ENCODE assay signal across 21 mouse cellular contexts in genomic region chr9:26422897-26423823, GRCm38 (mm10).
DNase-seq lines count a peak whose midpoint lies in the region; ATAC-seq and TF ChIP-seq lines count a peak whose summit lies in the region.
"Had no signal": no experiment of that assay in that cellular context is flagged by ENCODE, and none has a peak within 500 bp of the region (broad histone marks: within the 10 kb centered on the region; RNA-seq: fewer than 3 reads in every experiment).

No protein-coding gene starts in this region.

- WGBS in midbrain, embryonic 13.5 days = 57% methylated on average over 11 of the region's 11 CpGs
- 58% methylated on average over 11 of the region's 11 CpGs for WGBS in midbrain, embryonic 15.5 days
- 37% methylated on average over 11 of the region's 11 CpGs for WGBS in hindbrain, embryonic 12.5 days
- WGBS in hindbrain, postnatal 0 days = 36% methylated on average over 11 of the region's 11 CpGs

- ATAC-seq in midbrain, embryonic 13.5 days = peak; percentile 48; the same call in 1 of the 2 replicates
- ATAC-seq in midbrain, embryonic 15.5 days (replicated peaks) = no peak
- ATAC-seq in hindbrain, embryonic 12.5 days (ENCODE audit: low FRiP score) = peak; percentile 65
- no peak for ATAC-seq in hindbrain, postnatal 0 days
- ATAC-seq: activated CD4-positive, CD25-positive, alpha-beta regulatory T cell, adult 4 months; intestine, embryonic 15.5 days; liver, embryonic 12.5 days; midbrain, embryonic 16.5 days had no signal

- no peaks in the 10 kb centered on the region for H3K36me3 ChIP-seq in midbrain, embryonic 13.5 days
- H3K36me3 ChIP-seq in midbrain, embryonic 15.5 days (replicated peaks) = no peaks in the 10 kb centered on the region
- H3K36me3 ChIP-seq in hindbrain, embryonic 12.5 days = no peaks in the 10 kb centered on the region
- H3K36me3 ChIP-seq in hindbrain, postnatal 0 days (ENCODE audit: insufficient read depth, low read length) = no peaks in the 10 kb centered on the region
- H3K36me3 ChIP-seq: embryonic facial prominence, embryonic 13.5 days; forebrain, embryonic 12.5 days; intestine, embryonic 15.5 days; limb, embryonic 13.5 days; liver, embryonic 12.5 days had no signal

- no peak overlapping the region for H3K4me2 ChIP-seq in midbrain, embryonic 13.5 days (replicated peaks)
- H3K4me2 ChIP-seq in midbrain, embryonic 15.5 days = no peak overlapping the region
- H3K4me2 ChIP-seq in hindbrain, embryonic 12.5 days (replicated peaks) = no peak overlapping the region
- no peak overlapping the region for H3K4me2 ChIP-seq in hindbrain, postnatal 0 days (ENCODE audit: low read depth, low read length)
- H3K4me2 ChIP-seq: embryonic facial prominence, embryonic 13.5 days; forebrain, embryonic 12.5 days; intestine, embryonic 15.5 days; limb, embryonic 13.5 days; liver, embryonic 12.5 days had no signal

- no peak overlapping the region for H3K27ac ChIP-seq in midbrain, embryonic 13.5 days
- no peak overlapping the region for H3K27ac ChIP-seq in midbrain, embryonic 15.5 days
- peak overlapping the region; percentile 64 for H3K27ac ChIP-seq in hindbrain, embryonic 12.5 days
- no peak overlapping the region for H3K27ac ChIP-seq in hindbrain, postnatal 0 days
- H3K27ac ChIP-seq: embryonic facial prominence, embryonic 13.5 days; forebrain, embryonic 12.5 days; intestine, embryonic 15.5 days; limb, embryonic 13.5 days; liver, embryonic 12.5 days had no signal

- H3K4me3 ChIP-seq in midbrain, embryonic 13.5 days (replicated peaks) = no peak overlapping the region
- H3K4me3 ChIP-seq in midbrain, embryonic 15.5 days = no peak overlapping the region
- no peak overlapping the region for H3K4me3 ChIP-seq in hindbrain, embryonic 12.5 days
- no peak overlapping the region for H3K4me3 ChIP-seq in hindbrain, postnatal 0 days (ENCODE audit: low read length)
- H3K4me3 ChIP-seq: embryonic facial prominence, embryonic 13.5 days; erythroblast, embryonic 14.5 days; forebrain, embryonic 12.5 days; intestine, embryonic 15.5 days; limb, embryonic 13.5 days; liver, embryonic 12.5 days had no signal

- H3K27me3 ChIP-seq in midbrain, embryonic 13.5 days = no peaks in the 10 kb centered on the region
- no peaks in the 10 kb centered on the region for H3K27me3 ChIP-seq in midbrain, embryonic 15.5 days (replicated peaks)
- no peaks in the 10 kb centered on the region for H3K27me3 ChIP-seq in hindbrain, embryonic 12.5 days
- no peaks in the 10 kb centered on the region for H3K27me3 ChIP-seq in hindbrain, postnatal 0 days (ENCODE audit: insufficient read depth, low read length)
- H3K27me3 ChIP-seq: embryonic facial prominence, embryonic 13.5 days; forebrain, embryonic 12.5 days; intestine, embryonic 15.5 days; limb, embryonic 13.5 days; liver, embryonic 12.5 days had no signal

- TF ChIP-seq CTCF in hindbrain, postnatal 0 days (IDR thresholded peaks at IDR 0.05; ENCODE audit: low read depth) = no peak

- peaks cover 7% of the 10 kb centered on the region; the same call in 1 of the 2 replicates for H3K4me1 ChIP-seq in midbrain, embryonic 13.5 days (replicated peaks)
- H3K4me1 ChIP-seq in midbrain, embryonic 15.5 days = peaks cover 4% of the 10 kb centered on the region; the same call in 1 of the 2 replicates
- H3K4me1 ChIP-seq in hindbrain, embryonic 12.5 days = 0 out of 2 replicates have a peak, but pooled peaks cover 3% of the 10 kb centered on the region
- no peaks in the 10 kb centered on the region for H3K4me1 ChIP-seq in hindbrain, postnatal 0 days (ENCODE audit: insufficient read depth, low read length)
- H3K4me1 ChIP-seq: embryonic facial prominence, embryonic 13.5 days; forebrain, embryonic 12.5 days; intestine, embryonic 15.5 days; limb, embryonic 13.5 days; liver, embryonic 12.5 days had no signal

- no peak overlapping the region for H3K9ac ChIP-seq in midbrain, embryonic 13.5 days (replicated peaks)
- no peak overlapping the region for H3K9ac ChIP-seq in midbrain, embryonic 15.5 days
- H3K9ac ChIP-seq in hindbrain, embryonic 12.5 days = no peak overlapping the region
- no peak overlapping the region for H3K9ac ChIP-seq in hindbrain, postnatal 0 days (replicated peaks; ENCODE audit: low read length)
- H3K9ac ChIP-seq: embryonic facial prominence, embryonic 13.5 days; forebrain, embryonic 12.5 days; intestine, embryonic 15.5 days; limb, embryonic 13.5 days; liver, embryonic 12.5 days had no signal

- H3K9me3 ChIP-seq in midbrain, embryonic 13.5 days = no peaks in the 10 kb centered on the region
- no peaks in the 10 kb centered on the region for H3K9me3 ChIP-seq in midbrain, embryonic 15.5 days
- no peaks in the 10 kb centered on the region for H3K9me3 ChIP-seq in hindbrain, embryonic 12.5 days (replicated peaks)
- no peaks in the 10 kb centered on the region for H3K9me3 ChIP-seq in hindbrain, postnatal 0 days (ENCODE audit: low read length)
- H3K9me3 ChIP-seq: embryonic facial prominence, embryonic 13.5 days; forebrain, embryonic 12.5 days; intestine, embryonic 15.5 days; limb, embryonic 13.5 days; liver, embryonic 12.5 days had no signal

- DNase-seq in hindbrain, postnatal 0 days (ENCODE audit: low spot score) = peak; percentile 41
- no peak for DNase-seq in layer of hippocampus, postnatal 25 days (ENCODE audit: extremely low spot score in 1 of 2, low spot score in 1 of 2)
- DNase-seq in cerebellum, postnatal 14 days = no peak
- no peak for DNase-seq in lung, postnatal 14 days
- DNase-seq: adrenal gland, postnatal 14 days; cerebellum, adult 9-10 months; heart, postnatal 4 days; kidney, adult 9 months; kidney, postnatal 4 days; lung, adult 2 months had no signal

Comparison
In these comparisons a context has a peak if more than half of its experiments do, and no peak if none do; other contexts are left out.
1. ATAC-seq: peak in midbrain, embryonic 13.5 days (single experiment) and hindbrain, embryonic 12.5 days (single experiment); none in midbrain, embryonic 15.5 days (single experiment) and hindbrain, postnatal 0 days (single experiment).